Mouse (Mus musculus): ENCODE measurements at regions not wholly inside any gene's neighbourhood (a gene's known extent, or its start where the extent isn't known, plus 50 kb on each side); places are given as distances from the start of the nearest gene placed in this dataset.

GRCm38 (mm10) chr16:71004211-71004610 is 690.5 kb downstream of the Gbe1 start:
- DNase-seq (ENCODE audit: low spot score) = no peak

GRCm38 (mm10) chr16:71043381-71043780 is 729.6 kb downstream of the Gbe1 start:
- DNase-seq (ENCODE audit: low spot score) = no peak

GRCm38 (mm10) chr16:71054258-71054657 is 740.5 kb downstream of the Gbe1 start:
- no peak for DNase-seq (ENCODE audit: low spot score)

- DNase-seq (ENCODE audit: low spot score) = peak; percentile 13
Observed at GRCm38 (mm10) chr16:71062754-71063153, 749.0 kb downstream of the Gbe1 start.

GRCm38 (mm10) chr16:71063361-71063932 is 749.7 kb downstream of the Gbe1 start:
- DNase-seq (ENCODE audit: low spot score) = no peak

GRCm38 (mm10) chr16:71070186-71070585 is 756.4 kb downstream of the Gbe1 start:
- DNase-seq (ENCODE audit: low spot score) = no peak

- no peak for DNase-seq (ENCODE audit: low spot score)
Observed at GRCm38 (mm10) chr16:71102829-71103228, 789.1 kb downstream of the Gbe1 start.

GRCm38 (mm10) chr16:71108979-71109378 is 795.2 kb downstream of the Gbe1 start:
- no peak for DNase-seq (ENCODE audit: low spot score)

GRCm38 (mm10) chr16:71114301-71114700 is 800.6 kb downstream of the Gbe1 start:
- DNase-seq (ENCODE audit: low spot score) = no peak

- DNase-seq (ENCODE audit: low spot score) = no peak
Observed at GRCm38 (mm10) chr16:71120706-71121105, 807.0 kb downstream of the Gbe1 start.

- DNase-seq (ENCODE audit: low spot score) = no peak
Observed at GRCm38 (mm10) chr16:71123616-71124015, 809.9 kb downstream of the Gbe1 start.

GRCm38 (mm10) chr16:71132826-71133225 is 819.1 kb downstream of the Gbe1 start:
- DNase-seq (ENCODE audit: low spot score) = no peak

- DNase-seq (ENCODE audit: low spot score) = no peak
Observed at GRCm38 (mm10) chr16:71138668-71139067, 824.9 kb downstream of the Gbe1 start.

Data from embryo, embryonic 10.5 days (tissue).